Mouse (Mus musculus) right cerebral cortex, postnatal 36 days (tissue): ENCODE measurements around the gene Nubp1.
A peak's percentile ranks its signal among the peaks of the same experiment; 100 is the strongest.

Experiments used
- DNase-seq, 2 experiments: peaks; one replicate each; pipeline ENCODE4 v3.0.0; 2022; ENCODE audit warnings: low spot score in 2 of 2, mixed read lengths in 1 of 2

Gene Nubp1

GRCm38 (mm10) chr16:10416866-10417265, 5.1 kb downstream of the Nubp1 start:
- DNase-seq: no peak

GRCm38 (mm10) chr16:10417723-10418259, 6.0 kb downstream of the Nubp1 start:
- DNase-seq: no peak

- no peak for DNase-seq
Measured at GRCm38 (mm10) chr16:10420447-10421054, 8.8 kb downstream of the Nubp1 start.

GRCm38 (mm10) chr16:10431911-10432310, 20.2 kb downstream of the Nubp1 start:
- no peak for DNase-seq

- DNase-seq: no peak
Measured at GRCm38 (mm10) chr16:10432387-10432786, 20.6 kb downstream of the Nubp1 start.

- no peak for DNase-seq
Measured at GRCm38 (mm10) chr16:10433344-10433743, 21.6 kb downstream of the Nubp1 start.

- DNase-seq: no peak
Measured at GRCm38 (mm10) chr16:10436166-10436565, 24.4 kb downstream of the Nubp1 start.

GRCm38 (mm10) chr16:10438055-10438454, 26.3 kb downstream of the Nubp1 start:
- no peak for DNase-seq

- DNase-seq: no peak
Measured at GRCm38 (mm10) chr16:10441328-10441727, 29.6 kb downstream of the Nubp1 start.

GRCm38 (mm10) chr16:10441761-10442160, 30.0 kb downstream of the Nubp1 start:
- DNase-seq: no peak

- no peak for DNase-seq
Measured at GRCm38 (mm10) chr16:10443723-10444122, 32.0 kb downstream of the Nubp1 start.

- DNase-seq: no peak
Measured at GRCm38 (mm10) chr16:10446573-10447263, 35.0 kb downstream of the Nubp1 start.

- DNase-seq: peak; percentile 83 to 87
Measured at GRCm38 (mm10) chr16:10447264-10447594, 35.5 kb downstream of the Nubp1 start, which contains the start of gene Tvp23a. Gene Tvp23a (minus strand): TSS chr16:10447362.

GRCm38 (mm10) chr16:10447781-10448180, 36.0 kb downstream of the Nubp1 start:
- no peak for DNase-seq

GRCm38 (mm10) chr16:10448931-10449330, 37.2 kb downstream of the Nubp1 start:
- no peak for DNase-seq

- no peak for DNase-seq
Measured at GRCm38 (mm10) chr16:10451906-10452305, 40.2 kb downstream of the Nubp1 start.

GRCm38 (mm10) chr16:10452445-10452896, 40.7 kb downstream of the Nubp1 start:
- peak; percentile 50 to 55 for DNase-seq

- DNase-seq: no peak
Measured at GRCm38 (mm10) chr16:10453872-10454582, 42.3 kb downstream of the Nubp1 start.

GRCm38 (mm10) chr16:10454583-10454974, 42.8 kb downstream of the Nubp1 start:
- no peak for DNase-seq

- no peak for DNase-seq
Measured at GRCm38 (mm10) chr16:10460188-10460587, 48.4 kb downstream of the Nubp1 start.

GRCm38 (mm10) chr16:10461178-10461577, 49.4 kb downstream of the Nubp1 start:
- DNase-seq: no peak

- DNase-seq: no peak
Measured at GRCm38 (mm10) chr16:10465011-10465681, 53.4 kb downstream of the Nubp1 start.
